Mouse (Mus musculus): ENCODE measurements around the gene Grhpr. TPM values are rescaled to one million over a fixed set of nuclear protein-coding genes. Genes with fewer than 3 reads are reported as not detected.

Gene Grhpr
- polyA plus RNA-seq (2017; shearing (Covaris generic)) = 36.9 TPM

GRCm38 (mm10) chr4:44981280-44981973, at the start of gene Grhpr:
Grhpr (plus strand) TSS chr4:44981395.

DNA sequence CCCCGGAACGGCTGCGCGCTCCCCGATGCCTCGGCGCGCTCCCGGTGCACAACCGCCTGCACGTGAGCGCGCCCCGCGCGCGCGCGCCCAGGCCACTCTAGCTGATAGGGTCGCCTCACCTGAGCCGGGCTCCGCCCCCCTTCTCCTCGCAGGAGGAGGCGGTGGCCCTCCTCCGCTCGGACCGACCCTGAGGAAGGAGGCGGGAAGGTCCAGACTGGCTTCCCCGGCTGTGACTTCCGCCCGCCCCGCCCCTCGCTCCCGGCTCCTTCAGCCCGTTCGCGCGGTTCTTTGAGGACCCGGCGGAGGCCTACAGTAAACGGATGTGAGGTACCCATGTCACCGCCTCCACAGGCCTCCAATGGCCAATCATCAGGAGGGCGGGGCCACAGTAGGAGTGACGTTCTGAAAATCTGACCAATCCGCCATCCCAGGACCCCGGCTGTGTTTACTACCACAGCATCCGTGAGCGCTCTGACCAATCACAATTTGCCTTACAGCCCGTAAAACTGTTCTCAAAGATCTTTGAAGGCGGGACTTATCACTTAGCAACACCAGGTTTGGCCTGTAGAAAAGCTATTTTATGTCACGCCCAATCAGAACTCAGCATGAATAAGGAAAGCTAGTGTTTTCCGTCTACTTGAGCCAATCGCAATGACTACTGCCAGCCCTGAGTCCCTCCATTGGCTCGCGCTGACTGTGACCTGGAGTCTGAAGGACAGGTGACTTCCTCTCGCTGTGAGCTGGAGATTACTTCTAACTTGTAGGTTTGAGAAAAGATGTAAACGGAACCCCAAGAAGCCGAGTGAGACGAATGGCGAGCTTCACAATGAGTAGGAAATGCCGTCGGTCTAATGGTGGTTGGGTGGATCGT, 31.1 kb downstream of the Grhpr start, which contains the start of gene Zbtb5:
Gene Zbtb5, minus strand, starts transcription at position 308 of the 871 bp plus-strand sequence.

GRCm38 (mm10) chr4:45018452-45018980, 37.3 kb downstream of the Grhpr start, which contains the start of gene Polr1e:
Polr1e (plus strand) TSS chr4:45018583.

Other genes with a start within 250 kb of the Grhpr start
- 99.6 TPM for gene Zcchc7, start 225.5 kb upstream of the Grhpr start, polyA plus RNA-seq (2017; shearing (Covaris generic))
- 13.2 TPM for gene Zbtb5, start 31.0 kb downstream of the Grhpr start, polyA plus RNA-seq (2017; shearing (Covaris generic))
- gene Polr1e, start 37.2 kb downstream of the Grhpr start, polyA plus RNA-seq (2017; shearing (Covaris generic)) = 66.0 TPM
- gene Fbxo10, start 103.2 kb downstream of the Grhpr start, polyA plus RNA-seq (2017; shearing (Covaris generic)) = 0.87 TPM
- gene Tomm5, start 126.7 kb downstream of the Grhpr start, polyA plus RNA-seq (2017; shearing (Covaris generic)) = 169 TPM
- not detected for gene Frmpd1, start 203.5 kb downstream of the Grhpr start, polyA plus RNA-seq (2017; shearing (Covaris generic))